Mouse (Mus musculus) MEL (cell line): ENCODE results near the gene Pi16. TPM values are rescaled to one million over a fixed set of nuclear protein-coding genes. Genes with fewer than 3 reads are reported as not detected.

Experiments
- DNase-seq: peaks from one replicate; pipeline ENCODE4 v3.0.0; 2011; ENCODE audit warnings: low read depth, low spot score
- H3K27ac ChIP-seq: 2 replicates; pipeline ENCODE4 v1.5.1; 2012; ENCODE audit warnings: low read depth, mild to moderate bottlenecking, control low read depth, low read length, moderate library complexity; ENCODE audit not compliant: control insufficient read depth
- H3K27me3 ChIP-seq, 2 experiments: fragments of 150-350 bp in 1 of 2; sonication (generic) in 1 of 2; 2 replicates each; pipeline ENCODE4 v1.6.1; 2012; ENCODE audit warnings: low read length in 2 of 2, mild to moderate bottlenecking in 2 of 2, improper control_type of control experiment in 1 of 2, moderate library complexity in 1 of 2; ENCODE audit not compliant: insufficient read depth in 2 of 2, control insufficient read depth in 1 of 2
- H3K36me3 ChIP-seq, 2 experiments: 2 replicates each; pipeline ENCODE4 v1.6.1; 2012 to 2014; ENCODE audit warnings: low read length in 2 of 2, improper control_type of control experiment in 1 of 2, inconsistent platforms in 1 of 2, mild to moderate bottlenecking in 1 of 2; ENCODE audit not compliant: insufficient read depth in 2 of 2, control insufficient read depth in 1 of 2
- H3K4me1 ChIP-seq, 2 experiments: fragments of 150-350 bp in 1 of 2; sonication (generic) in 1 of 2; 2 replicates each; pipeline ENCODE4 v1.6.1; 2012; ENCODE audit warnings: low read length in 2 of 2, improper control_type of control experiment in 1 of 2, mild to moderate bottlenecking in 1 of 2; ENCODE audit not compliant: insufficient read depth in 2 of 2, control insufficient read depth in 1 of 2
- H3K4me3 ChIP-seq, 2 experiments: fragments of 150-350 bp in 1 of 2; sonication (generic) in 1 of 2; 2 replicates each; pipeline ENCODE4 v1.5.1; 2012; ENCODE audit warnings: low read depth in 2 of 2, low read length in 2 of 2, mild to moderate bottlenecking in 2 of 2, moderate library complexity in 2 of 2, control low read depth in 1 of 2, improper control_type of control experiment in 1 of 2; ENCODE audit not compliant: control insufficient read depth in 1 of 2, insufficient read depth in 1 of 2
- H3K79me2 ChIP-seq: 2 replicates; pipeline ENCODE4 v1.6.1; 2012; ENCODE audit warnings: mild to moderate bottlenecking, low read length, moderate library complexity; ENCODE audit not compliant: control insufficient read depth, poor library complexity, insufficient read depth
- H3K9ac ChIP-seq: 2 replicates; pipeline ENCODE4 v1.6.1; 2012; ENCODE audit warnings: low read depth, mild to moderate bottlenecking, control low read depth, low read length, moderate library complexity; ENCODE audit not compliant: control insufficient read depth, poor library complexity, severe bottlenecking
- H3K9me3 ChIP-seq: fragments of 150-350 bp; sonication (generic); replicated peaks from 2 replicates; pipeline ENCODE4 v1.6.1; 2012; ENCODE audit warnings: mild to moderate bottlenecking, low read length, improper control_type of control experiment, moderate library complexity; ENCODE audit not compliant: insufficient read depth
- CTCF ChIP-seq, 3 experiments: IDR thresholded peaks in 2 of 3; conservative IDR thresholded peaks in 1 of 3; 2 replicates each; pipeline ENCODE4 v1.5.1; 2011 to 2012; ENCODE audit warnings: low read length in 3 of 3, low read depth in 2 of 3, mild to moderate bottlenecking in 2 of 3, improper control_type of control experiment in 1 of 3, inconsistent platforms in 1 of 3, mixed read lengths in 1 of 3, moderate library complexity in 1 of 3; ENCODE audit not compliant: control insufficient read depth in 1 of 3, insufficient read depth in 1 of 3, poor library complexity in 1 of 3, severe bottlenecking in 1 of 3
- E2F4 ChIP-seq: IDR thresholded peaks from 2 replicates; pipeline ENCODE4 v1.6.1; 2011; ENCODE audit warnings: low read depth, low read length, improper control_type of control experiment, borderline replicate concordance
- EP300 ChIP-seq, 2 experiments: IDR thresholded peaks; 2 replicates each; pipeline ENCODE4 v1.6.1; 2011; ENCODE audit warnings: improper control_type of control experiment in 2 of 2, low read length in 2 of 2, low read depth in 1 of 2, mild to moderate bottlenecking in 1 of 2
- GABPA ChIP-seq: IDR thresholded peaks from 2 replicates; pipeline ENCODE4 v1.6.1; 2012; ENCODE audit warnings: low read depth, mild to moderate bottlenecking, inconsistent platforms, low read length, improper control_type of control experiment, moderate library complexity
- JUND ChIP-seq: IDR thresholded peaks from 2 replicates; pipeline ENCODE4 v1.6.1; 2011; ENCODE audit warnings: low read depth, mild to moderate bottlenecking, improper control_type of control experiment, low read length
- KAT2A ChIP-seq: conservative IDR thresholded peaks from 2 replicates; pipeline ENCODE4 v1.6.1; 2012; ENCODE audit warnings: low read depth, low read length, improper control_type of control experiment, inconsistent platforms
- MAZ ChIP-seq: IDR thresholded peaks from 2 replicates; pipeline ENCODE4 v1.6.1; 2012; ENCODE audit warnings: low read depth, mild to moderate bottlenecking, inconsistent platforms, low read length, improper control_type of control experiment
- MEF2A ChIP-seq: IDR thresholded peaks from 2 replicates; pipeline ENCODE4 v1.6.1; 2014; ENCODE audit warnings: low read depth, mild to moderate bottlenecking, inconsistent platforms, low read length, improper control_type of control experiment; ENCODE audit not compliant: poor library complexity, insufficient replicate concordance, severe bottlenecking; ENCODE audit errors: extremely low read depth
- MYB ChIP-seq: IDR thresholded peaks from 2 replicates; pipeline ENCODE4 v1.6.1; 2011; ENCODE audit warnings: mild to moderate bottlenecking, low read depth, low read length, improper control_type of control experiment
- NELFE ChIP-seq: IDR thresholded peaks from 2 replicates; pipeline ENCODE4 v1.6.1; 2011; ENCODE audit warnings: low read depth, low read length, improper control_type of control experiment
- NRF1 ChIP-seq: IDR thresholded peaks from 2 replicates; pipeline ENCODE4 v1.6.1; 2014; ENCODE audit warnings: low read depth, mild to moderate bottlenecking, inconsistent platforms, low read length, improper control_type of control experiment, moderate library complexity; ENCODE audit not compliant: poor library complexity, insufficient read depth, severe bottlenecking
- POLR2AphosphoS5 ChIP-seq: IDR thresholded peaks from 2 replicates; pipeline ENCODE4 v1.6.1; 2012; ENCODE audit warnings: low read depth, borderline replicate concordance, mild to moderate bottlenecking, inconsistent platforms, low read length, moderate library complexity, mixed read lengths
- RCOR1 ChIP-seq: IDR thresholded peaks from 2 replicates; pipeline ENCODE4 v1.6.1; 2012; ENCODE audit warnings: low read depth, mild to moderate bottlenecking, inconsistent platforms, low read length, improper control_type of control experiment
- SMC3 ChIP-seq: IDR thresholded peaks from 2 replicates; pipeline ENCODE4 v1.6.1; 2011; ENCODE audit warnings: low read depth, low read length, improper control_type of control experiment
- TAL1 ChIP-seq: IDR thresholded peaks from 2 replicates; pipeline ENCODE4 v1.6.1; 2012; ENCODE audit warnings: mild to moderate bottlenecking, inconsistent platforms, low read length, moderate library complexity, mixed read lengths
- UBTF ChIP-seq: IDR thresholded peaks from 2 replicates; pipeline ENCODE4 v1.6.1; 2012; ENCODE audit warnings: low read depth, mild to moderate bottlenecking, inconsistent platforms, low read length, improper control_type of control experiment, moderate library complexity, borderline replicate concordance; ENCODE audit not compliant: insufficient read depth
- USF1 ChIP-seq: IDR thresholded peaks from 2 replicates; pipeline ENCODE4 v1.6.1; 2014; ENCODE audit warnings: low read depth, mild to moderate bottlenecking, inconsistent platforms, low read length, improper control_type of control experiment, moderate library complexity
- USF2 ChIP-seq, 2 experiments: IDR thresholded peaks; 2 replicates each; pipeline ENCODE4 v1.6.1; 2011 to 2012; ENCODE audit warnings: improper control_type of control experiment in 2 of 2, low read length in 2 of 2, borderline replicate concordance in 1 of 2, inconsistent platforms in 1 of 2, low read depth in 1 of 2, mild to moderate bottlenecking in 1 of 2; ENCODE audit not compliant: insufficient read depth in 1 of 2
- ZC3H11A ChIP-seq: IDR thresholded peaks from 2 replicates; pipeline ENCODE4 v1.6.1; 2012; ENCODE audit warnings: low read depth, mild to moderate bottlenecking, inconsistent platforms, low read length, improper control_type of control experiment
- polyA plus RNA-seq, 2 experiments: library from polyadenylated mRNA; stranded (reverse) in 1 of 2; unstranded in 1 of 2; fragments of >175 nt in 1 of 2; fragments of >200 nt in 1 of 2; gene quantifications; 2 replicates each; pipeline versions ENCODE4 v1.2.1 to v1.2.4; 2012; ENCODE audit warnings: low replicate concordance in 2 of 2, low read depth in 1 of 2; ENCODE audit not compliant: insufficient read length in 2 of 2, insufficient read depth in 1 of 2, missing spikeins in 1 of 2
- total RNA-seq: library from RNA; depleted of rRNA; stranded (reverse); fragments of 300-350 nt; gene quantifications from 2 replicates; pipeline ENCODE4 v1.2.3, GENCODE M21; 2012

The Pi16 gene
- total and polyA plus RNA-seq, 3 experiments = 0.08 to 0.42 TPM; not detected in 1

GRCm38 (mm10) chr17:29336266-29336990 is 18.9 kb downstream of the Pi16 start:
- TF ChIP-seq UBTF (no peak), ZC3H11A (no peak), E2F4 (no peak), EP300 (IDR thresholded peaks at IDR 0.05; ENCODE audit: low read depth in 1 of 2, low read length in 2 of 2) (no peak)
- H3K27ac ChIP-seq = no peak overlapping the region
- no peak overlapping the region for H3K9ac ChIP-seq
- H3K36me3 ChIP-seq = no peaks in the 10 kb centered on the region; a peak in 1 of 4 replicates
- H3K4me1 ChIP-seq = no peaks in the 10 kb centered on the region
- DNase-seq = no peak
- H3K9me3 ChIP-seq = no peaks in the 10 kb centered on the region
- H3K4me3 ChIP-seq = no peak overlapping the region
- H3K27me3 ChIP-seq = no peaks in the 10 kb centered on the region
- no peaks in the 10 kb centered on the region for H3K79me2 ChIP-seq

GRCm38 (mm10) chr17:29337979-29338823 is 20.7 kb downstream of the Pi16 start:
- Histone ChIP-seq H3K27me3 (no peaks in the 10 kb centered on the region), H3K79me2 (no peaks in the 10 kb centered on the region), H3K9ac (no peak overlapping the region), H3K9me3 (no peaks in the 10 kb centered on the region), H3K27ac (no peak overlapping the region), H3K4me3 (no peak overlapping the region), H3K36me3 (no peaks in the 10 kb centered on the region; a peak in 1 of 4 replicates), H3K4me1 (no peaks in the 10 kb centered on the region)
- no peak for TF ChIP-seq EP300 (IDR thresholded peaks at IDR 0.05; ENCODE audit: low read depth in 1 of 2, low read length in 2 of 2)
- no peak for TF ChIP-seq USF2 (IDR thresholded peaks at IDR 0.05; ENCODE audit: borderline replicate concordance in 1 of 2, insufficient read depth in 1 of 2, low read depth in 1 of 2, low read length in 2 of 2)
- TF ChIP-seq POLR2AphosphoS5 = no peak
- no peak for TF ChIP-seq KAT2A
- no peak for DNase-seq

GRCm38 (mm10) chr17:29339170-29339768 is 21.8 kb downstream of the Pi16 start:
- DNase-seq = no peak
- Histone ChIP-seq H3K4me3 (no peak overlapping the region), H3K36me3 (no peaks in the 10 kb centered on the region), H3K9ac (no peak overlapping the region)
- TF ChIP-seq MAZ (no peak), TAL1 (no peak), CTCF (IDR thresholded peaks at IDR 0.05 in 2 of 3, conservative IDR thresholded peaks at IDR 0.05 in 1 of 3; ENCODE audit: control insufficient read depth in 1 of 3, insufficient read depth in 1 of 3, low read depth in 2 of 3, low read length in 3 of 3, poor library complexity in 1 of 3, severe bottlenecking in 1 of 3) (no peak), NRF1 (no peak), JUND (no peak), RCOR1 (no peak), MYB (no peak), ZC3H11A (no peak), NELFE (no peak), MEF2A (no peak), KAT2A (no peak), SMC3 (no peak), UBTF (no peak), USF1 (no peak), GABPA (no peak), EP300 (IDR thresholded peaks at IDR 0.05; ENCODE audit: low read depth in 1 of 2, low read length in 2 of 2) (no peak), USF2 (IDR thresholded peaks at IDR 0.05; ENCODE audit: borderline replicate concordance in 1 of 2, insufficient read depth in 1 of 2, low read depth in 1 of 2, low read length in 2 of 2) (no peak)
- TF ChIP-seq, all 39 proteins: peak for 0
- H3K27ac ChIP-seq = no peak overlapping the region
- H3K4me1 ChIP-seq = no peaks in the 10 kb centered on the region
- no peaks in the 10 kb centered on the region for H3K79me2 ChIP-seq
- H3K27me3 ChIP-seq = no peaks in the 10 kb centered on the region
- H3K9me3 ChIP-seq = no peaks in the 10 kb centered on the region
